Mouse (Mus musculus) E14TG2a.4 (cell line): Measurements from ENCODE around the gene Brpf1.

ENCODE experiments used
- H3K27me3 ChIP-seq: 2 replicates; pipeline ENCODE4 v1.6.1; 2014; ENCODE audit warnings: low read length, control low read depth; ENCODE audit not compliant: insufficient read depth
- H3K36me3 ChIP-seq: 2 replicates; pipeline ENCODE4 v1.6.1; 2014; ENCODE audit warnings: low read length, control low read depth; ENCODE audit not compliant: insufficient read depth
- H3K4me1 ChIP-seq: replicated peaks from 2 replicates; pipeline ENCODE4 v1.6.1; 2014; ENCODE audit warnings: low read depth, low read length, control low read depth
- H3K4me3 ChIP-seq: replicated peaks from 2 replicates; pipeline ENCODE4 v1.5.1; 2014; ENCODE audit warnings: mild to moderate bottlenecking, low read length
- H3K9me3 ChIP-seq: 2 replicates; pipeline ENCODE4 v1.6.1; 2014; ENCODE audit warnings: low read length, control low read depth
- CTCF ChIP-seq: conservative IDR thresholded peaks from 2 replicates; pipeline ENCODE4 v1.5.1; 2014; ENCODE audit warnings: low read length
- NANOG ChIP-seq: IDR thresholded peaks from 2 replicates; pipeline ENCODE4 v1.6.1; 2014; ENCODE audit warnings: borderline replicate concordance, low read length, mixed read lengths
- POU5F1 ChIP-seq: IDR thresholded peaks from 2 replicates; pipeline ENCODE4 v1.6.1; 2014; ENCODE audit warnings: low read length, borderline replicate concordance

The Brpf1 gene

GRCm38 (mm10) chr6:113282101-113282802 is 24.7 kb upstream of the Brpf1 start, which contains the start of gene Cpne9:
Cpne9 (plus strand) TSS chr6:113282307.
- peak within 1 kb of the TSS; percentile 77 for H3K4me3 ChIP-seq
- H3K36me3 ChIP-seq = peaks cover 41% of the 10 kb centered on the region
- no peaks in the 10 kb centered on the region for H3K9me3 ChIP-seq
- H3K4me1 ChIP-seq = peaks cover 45% of the 10 kb centered on the region
- peaks cover 14% of the 10 kb centered on the region for H3K27me3 ChIP-seq
- no peak for TF ChIP-seq CTCF
- TF ChIP-seq POU5F1 = no peak
- no peak for TF ChIP-seq NANOG

DNA sequence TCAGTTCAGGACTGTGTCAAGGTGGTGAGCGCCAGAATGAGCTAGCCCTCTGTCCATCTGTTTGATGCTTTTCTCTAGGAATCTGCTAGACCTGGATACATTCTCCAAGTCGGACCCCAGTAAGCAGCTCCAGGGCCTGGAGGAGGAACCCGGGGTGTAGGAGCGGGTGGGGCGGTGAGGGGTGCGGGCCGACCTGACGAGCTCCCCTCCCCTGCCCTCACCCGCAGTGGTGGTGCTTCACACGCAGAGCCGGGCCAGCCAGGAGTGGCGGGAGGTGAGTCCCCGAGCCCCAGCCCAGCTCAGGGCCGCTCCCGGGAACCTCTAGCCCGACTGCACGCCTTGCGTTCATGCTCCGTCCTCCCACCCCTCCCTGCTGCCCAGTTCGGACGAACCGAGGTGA is 24.0 kb upstream of the Brpf1 start:
- TF ChIP-seq POU5F1 = no peak
- TF ChIP-seq CTCF = no peak
- TF ChIP-seq NANOG = no peak
- Histone ChIP-seq H3K27me3 (peaks cover 14% of the 10 kb centered on the region), H3K9me3 (no peaks in the 10 kb centered on the region), H3K4me3 (peak overlapping the region; percentile 77), H3K36me3 (peaks cover 34% of the 10 kb centered on the region), H3K4me1 (peaks cover 45% of the 10 kb centered on the region)

DNA sequence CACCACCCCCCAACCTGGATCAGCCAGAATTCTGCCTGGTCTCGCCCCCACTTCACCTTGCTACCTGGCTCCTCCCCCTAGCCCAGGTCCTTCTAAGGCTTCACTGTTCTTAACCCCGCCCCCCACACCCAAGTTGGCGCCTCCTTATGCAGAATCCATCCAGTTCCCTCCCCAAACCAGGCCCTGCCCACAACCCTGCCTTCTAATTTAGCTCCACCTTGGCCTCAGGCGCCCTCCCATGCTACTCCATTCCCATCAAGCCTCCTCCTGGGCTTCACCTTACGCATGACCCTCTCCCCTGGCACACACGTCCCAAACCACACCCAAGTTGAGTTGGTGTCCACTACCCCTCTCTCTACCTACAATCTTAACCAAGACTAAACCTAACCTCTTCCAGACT is 23.4 kb upstream of the Brpf1 start:
- TF ChIP-seq POU5F1 (no peak), CTCF (no peak), NANOG (no peak)
- peaks cover 14% of the 10 kb centered on the region for H3K27me3 ChIP-seq
- peaks cover 48% of the 10 kb centered on the region for H3K4me1 ChIP-seq
- H3K4me3 ChIP-seq = peak overlapping the region; percentile 77
- no peaks in the 10 kb centered on the region for H3K9me3 ChIP-seq
- H3K36me3 ChIP-seq = peaks cover 28% of the 10 kb centered on the region

GRCm38 (mm10) chr6:113284931-113285330 is 22.0 kb upstream of the Brpf1 start:
- H3K4me1 ChIP-seq = peaks cover 63% of the 10 kb centered on the region
- TF ChIP-seq CTCF (no peak), NANOG (no peak), POU5F1 (no peak)
- peaks cover 14% of the 10 kb centered on the region for H3K36me3 ChIP-seq
- peaks cover 14% of the 10 kb centered on the region for H3K27me3 ChIP-seq
- no peak overlapping the region for H3K4me3 ChIP-seq
- no peaks in the 10 kb centered on the region for H3K9me3 ChIP-seq

- TF ChIP-seq POU5F1 (no peak), NANOG (no peak), CTCF (no peak)
- Histone ChIP-seq H3K9me3 (no peaks in the 10 kb centered on the region), H3K4me1 (peaks cover 71% of the 10 kb centered on the region), H3K36me3 (0 out of 2 replicates have a peak, but pooled peaks cover under 1% of the 10 kb centered on the region), H3K4me3 (no peak overlapping the region), H3K27me3 (peaks cover 14% of the 10 kb centered on the region)
Measured at GRCm38 (mm10) chr6:113286316-113286715, 20.6 kb upstream of the Brpf1 start.

GRCm38 (mm10) chr6:113287236-113287635 is 19.7 kb upstream of the Brpf1 start:
- H3K4me3 ChIP-seq = no peak overlapping the region
- no peaks in the 10 kb centered on the region for H3K36me3 ChIP-seq
- peaks cover 66% of the 10 kb centered on the region for H3K4me1 ChIP-seq
- H3K27me3 ChIP-seq = peaks cover 10% of the 10 kb centered on the region
- no peak for TF ChIP-seq CTCF
- H3K9me3 ChIP-seq = no peaks in the 10 kb centered on the region

- no peaks in the 10 kb centered on the region for H3K27me3 ChIP-seq
- H3K4me1 ChIP-seq = peaks cover 64% of the 10 kb centered on the region
- H3K9me3 ChIP-seq = no peaks in the 10 kb centered on the region
- TF ChIP-seq POU5F1 (no peak), NANOG (no peak), CTCF (no peak)
- H3K4me3 ChIP-seq = peak overlapping the region; percentile 43
- no peaks in the 10 kb centered on the region for H3K36me3 ChIP-seq
Measured at GRCm38 (mm10) chr6:113289346-113289745, 17.6 kb upstream of the Brpf1 start.

- peak; percentile 48; the same call in 1 of the 2 replicates for TF ChIP-seq NANOG
- TF ChIP-seq POU5F1 = no peak
- TF ChIP-seq CTCF = no peak
Measured at GRCm38 (mm10) chr6:113290346-113290745, 16.6 kb upstream of the Brpf1 start.

GRCm38 (mm10) chr6:113292938-113293337 is 14.0 kb upstream of the Brpf1 start:
- Histone ChIP-seq H3K36me3 (no peaks in the 10 kb centered on the region), H3K4me1 (peaks cover 80% of the 10 kb centered on the region), H3K4me3 (no peak overlapping the region), H3K27me3 (no peaks in the 10 kb centered on the region), H3K9me3 (no peaks in the 10 kb centered on the region)
- TF ChIP-seq CTCF = no peak
- no peak for TF ChIP-seq POU5F1
- TF ChIP-seq NANOG = no peak

More at GRCm38 (mm10) chr6:113290346-113290745, 16.6 kb upstream of the Brpf1 start:
- Histone ChIP-seq H3K4me1 (peaks cover 64% of the 10 kb centered on the region), H3K9me3 (no peaks in the 10 kb centered on the region), H3K36me3 (no peaks in the 10 kb centered on the region), H3K4me3 (peak overlapping the region; percentile 43), H3K27me3 (no peaks in the 10 kb centered on the region)
